Mouse (Mus musculus) R1 (cell line): ENCODE measurements around the gene Med13l.

Source experiments
- DNase-seq: peaks from one replicate; pipeline ENCODE4 v3.0.0-alpha.2; 2018; ENCODE audit warnings: low read depth, low spot score

Med13l gene

DNA sequence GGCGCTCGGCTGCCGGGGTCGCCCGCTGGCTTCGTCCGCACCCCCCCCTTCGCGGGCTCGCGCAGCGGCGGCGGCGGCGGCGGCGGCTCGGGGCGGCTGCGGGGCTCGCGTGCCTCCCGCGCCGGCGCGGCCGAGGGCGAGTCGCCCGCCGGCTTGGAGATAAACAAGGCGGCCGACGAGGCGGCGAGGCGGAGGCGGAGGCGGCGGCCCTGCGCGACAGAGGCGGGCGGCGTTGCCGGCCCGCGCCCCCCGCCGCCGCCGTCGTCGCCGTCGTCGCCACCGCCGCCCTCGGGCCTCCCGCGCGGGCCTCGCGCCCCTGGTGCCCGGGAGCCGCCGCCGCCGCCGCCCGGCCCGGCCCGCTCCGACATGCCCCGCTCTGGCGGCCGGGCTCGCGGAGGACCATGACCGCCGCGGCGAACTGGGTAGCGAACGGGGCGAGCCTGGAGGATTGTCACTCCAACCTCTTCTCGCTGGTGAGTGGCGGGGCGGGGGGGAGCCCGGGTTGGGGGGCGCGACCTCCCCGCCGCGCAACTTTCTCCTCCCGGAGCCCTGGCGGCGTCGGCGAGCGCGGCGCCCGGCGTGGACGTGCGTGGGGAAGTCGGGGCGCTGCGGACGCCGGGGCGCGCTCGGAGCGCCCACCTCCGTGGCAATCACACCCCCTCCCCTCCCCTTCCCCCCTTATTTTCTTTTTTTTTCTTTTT lies at the start of gene Med13l:
TSS of gene Med13l (plus strand) at position 295 of the 701 bp plus-strand sequence.
- DNase-seq, result peak; percentile 55

DNA sequence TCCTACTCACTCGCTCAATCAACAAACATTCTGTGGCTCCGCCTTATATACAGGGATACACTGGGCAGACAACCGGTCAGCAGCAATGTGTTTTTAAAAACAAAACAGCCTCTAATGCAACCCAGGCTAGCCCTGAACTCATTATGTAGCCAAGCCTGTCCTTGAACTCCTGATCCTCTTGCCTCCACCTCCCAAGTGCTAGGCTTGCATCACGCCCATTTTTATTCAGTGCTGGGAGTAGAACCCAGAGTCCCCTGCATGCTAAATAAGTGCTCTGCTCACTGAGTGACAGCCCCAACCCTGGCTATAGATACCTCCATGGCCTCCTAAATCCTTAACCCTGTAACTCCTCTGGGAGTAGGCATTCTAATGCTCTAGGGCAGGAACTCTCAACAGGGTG lies 49.5 kb upstream of the Med13l start:
- peak; percentile 95 for DNase-seq

DNA sequence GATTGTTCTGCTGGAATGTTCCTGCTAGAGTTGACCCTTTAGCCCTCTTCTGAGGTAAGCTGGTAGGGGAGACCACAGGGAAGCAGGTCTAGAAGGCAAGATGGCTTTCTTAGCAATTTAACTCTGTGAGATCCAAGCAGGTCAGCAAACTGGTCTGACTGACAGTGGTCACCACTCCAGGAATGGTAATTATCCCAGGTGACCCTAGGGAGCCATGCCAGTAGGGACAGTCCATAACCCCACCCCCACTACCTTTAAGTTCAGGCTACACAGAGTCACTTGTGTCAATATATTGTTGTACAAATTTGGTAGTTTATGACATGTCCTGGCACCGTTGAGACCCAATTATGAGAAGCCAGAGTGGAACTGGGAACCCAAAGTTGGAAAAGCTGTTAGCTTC lies 47.5 kb upstream of the Med13l start:
- no peak for DNase-seq

DNA sequence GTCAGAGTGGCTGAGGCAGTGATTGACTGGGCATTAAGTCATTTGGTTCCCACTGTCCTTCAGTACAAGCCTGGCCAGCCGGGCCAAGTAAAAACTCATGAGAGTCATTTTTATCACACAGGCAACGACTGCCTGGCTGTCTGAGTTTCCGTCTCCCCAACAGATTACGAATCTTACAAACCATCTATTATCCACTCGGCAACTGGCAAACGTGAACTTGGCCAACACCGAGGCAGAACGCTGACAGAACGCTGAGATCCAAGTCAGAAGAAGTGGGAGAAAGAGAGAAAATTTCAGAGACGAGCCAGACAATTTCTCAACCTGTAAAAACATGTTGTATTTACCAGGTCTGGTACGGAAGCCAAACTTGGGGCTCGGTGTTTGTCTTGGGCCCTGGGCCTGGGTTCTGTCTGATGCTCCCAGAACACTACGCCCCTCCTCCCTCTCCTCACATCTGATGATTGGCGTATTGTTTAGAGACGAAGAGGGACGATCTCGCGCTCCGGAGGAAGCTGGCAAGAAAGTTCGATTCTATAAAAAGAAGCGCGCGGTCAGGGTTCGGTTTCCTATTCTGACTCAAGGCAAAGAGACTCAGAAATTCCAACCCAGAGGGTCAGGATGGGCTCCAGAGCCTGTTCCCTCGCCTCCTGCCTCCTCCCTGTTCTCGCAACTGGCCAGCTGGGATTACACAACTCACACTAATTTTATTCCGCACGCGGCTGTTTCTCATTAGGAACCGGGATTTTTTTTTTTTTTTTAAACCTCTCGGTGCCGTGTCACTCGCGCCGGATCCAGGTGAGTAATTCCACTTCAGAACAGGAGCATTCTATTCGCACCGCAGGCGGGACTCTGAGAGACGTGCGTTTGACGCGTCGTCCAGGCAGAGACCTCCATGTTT lies 46.6 kb upstream of the Med13l start:
- peak; percentile 79 for DNase-seq

DNA sequence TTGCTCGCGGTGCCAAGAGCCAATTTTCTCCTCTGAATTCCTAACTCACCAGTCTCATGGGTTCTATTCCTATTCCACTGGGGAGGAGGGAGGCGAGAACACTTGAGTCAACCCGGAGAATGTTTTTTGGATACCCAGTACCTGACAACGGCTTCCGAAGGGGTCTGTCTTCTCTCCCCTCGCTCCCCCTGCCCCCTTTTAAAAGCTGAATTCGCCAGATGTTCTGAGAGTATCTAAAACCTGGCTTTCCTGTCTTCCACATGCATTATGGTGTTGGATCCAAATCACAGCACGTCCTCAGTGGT lies 46.0 kb upstream of the Med13l start:
- DNase-seq, result no peak

DNA sequence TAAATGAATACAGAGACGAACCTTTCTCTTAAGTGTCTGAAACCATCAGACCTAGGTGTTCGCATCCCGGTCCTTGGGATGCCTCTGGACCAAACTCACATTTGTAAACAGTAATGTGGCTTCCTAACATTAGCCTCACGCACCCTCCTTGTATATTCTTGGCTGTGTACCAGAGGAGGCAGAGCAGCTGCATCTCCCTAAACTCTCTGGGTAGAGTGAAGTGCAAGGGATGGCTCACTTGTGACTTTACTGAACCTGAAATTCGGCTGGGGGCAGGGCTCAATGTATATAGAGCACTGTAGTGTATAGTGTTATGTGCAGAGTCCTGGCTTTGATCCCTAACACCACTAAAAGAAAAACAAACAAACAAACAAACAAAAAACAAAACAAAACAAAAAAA lies 45.6 kb upstream of the Med13l start:
- no peak for DNase-seq

DNA sequence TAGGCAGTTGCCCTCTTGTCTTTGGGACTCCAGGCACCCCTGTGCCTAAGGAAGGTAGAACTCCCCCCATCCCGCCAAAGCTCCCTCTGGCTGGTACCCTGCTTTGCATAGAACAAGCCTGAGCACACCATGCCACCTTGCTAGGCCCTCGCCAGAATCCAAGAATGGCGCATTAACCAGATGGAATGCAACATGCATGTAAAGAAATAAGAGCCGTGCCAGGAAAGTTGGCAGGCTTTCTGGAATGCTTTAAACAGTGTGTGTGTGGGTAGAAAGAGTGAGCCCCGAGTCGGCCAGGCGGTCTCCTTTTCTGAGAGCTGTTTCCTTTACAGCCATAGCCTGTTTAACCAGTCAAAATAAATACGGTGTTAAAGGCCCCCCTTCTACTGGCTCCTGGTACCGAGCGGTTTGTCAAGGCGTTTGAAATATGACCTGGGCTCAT lies 45.2 kb upstream of the Med13l start:
- no peak for DNase-seq

DNA sequence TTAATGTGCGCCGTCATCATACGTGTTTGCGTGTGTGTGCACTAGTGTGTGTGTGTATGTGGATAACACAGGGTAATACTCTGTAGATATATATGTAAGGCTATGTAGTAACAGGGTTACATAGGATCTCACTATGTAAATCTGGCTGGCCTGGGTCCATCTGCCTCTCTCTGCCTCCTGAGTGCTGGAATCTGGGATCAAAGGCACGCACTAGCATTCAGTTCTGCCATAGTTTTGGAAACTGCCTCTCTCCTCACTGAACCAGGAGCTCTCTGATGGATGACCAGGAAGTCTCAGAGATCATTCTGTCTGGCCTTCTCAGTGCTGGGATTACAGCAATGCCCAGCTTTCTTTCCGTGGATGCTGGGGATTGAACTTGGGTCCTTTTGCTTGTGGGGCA lies 44.4 kb upstream of the Med13l start:
- DNase-seq, result no peak

DNA sequence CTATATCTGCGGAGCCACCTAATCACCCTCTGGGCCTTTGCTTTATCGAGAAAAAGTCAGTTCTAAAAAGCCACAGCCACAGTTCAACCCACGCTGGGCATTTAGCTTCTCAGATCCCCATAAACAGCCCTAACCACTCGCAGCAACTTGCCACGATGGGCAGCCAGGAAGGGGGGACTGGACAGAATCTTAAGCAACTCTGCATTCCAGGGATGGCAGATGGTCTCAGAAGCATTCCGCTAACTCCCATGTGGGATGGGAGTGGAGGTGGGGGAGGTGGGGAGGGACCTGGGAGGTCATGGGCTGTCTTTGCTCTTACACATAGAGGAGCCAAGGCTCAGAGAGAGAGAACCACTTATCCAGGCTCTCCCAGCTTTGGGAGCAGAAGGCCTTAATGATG lies 44.0 kb upstream of the Med13l start:
- DNase-seq, result no peak

DNA sequence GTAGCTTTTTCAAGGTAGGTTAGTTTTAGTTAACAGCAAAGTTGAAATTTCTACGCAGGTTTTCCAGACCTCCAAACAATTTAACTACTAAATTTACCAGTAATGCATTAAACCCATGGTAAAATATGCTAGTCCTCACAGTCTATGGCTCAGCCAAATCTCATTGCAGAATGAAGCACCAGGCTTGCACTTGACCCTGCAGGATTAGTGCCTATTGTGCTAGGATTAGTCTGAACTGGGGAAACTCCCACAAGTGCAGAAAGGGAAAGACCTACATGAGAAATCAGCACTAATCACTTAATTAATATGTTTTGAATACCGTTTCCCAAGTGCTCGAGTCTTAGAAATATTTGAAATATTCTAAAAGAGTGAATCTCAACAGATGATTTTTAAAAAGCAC lies 40.0 kb upstream of the Med13l start:
- DNase-seq, result no peak

DNA sequence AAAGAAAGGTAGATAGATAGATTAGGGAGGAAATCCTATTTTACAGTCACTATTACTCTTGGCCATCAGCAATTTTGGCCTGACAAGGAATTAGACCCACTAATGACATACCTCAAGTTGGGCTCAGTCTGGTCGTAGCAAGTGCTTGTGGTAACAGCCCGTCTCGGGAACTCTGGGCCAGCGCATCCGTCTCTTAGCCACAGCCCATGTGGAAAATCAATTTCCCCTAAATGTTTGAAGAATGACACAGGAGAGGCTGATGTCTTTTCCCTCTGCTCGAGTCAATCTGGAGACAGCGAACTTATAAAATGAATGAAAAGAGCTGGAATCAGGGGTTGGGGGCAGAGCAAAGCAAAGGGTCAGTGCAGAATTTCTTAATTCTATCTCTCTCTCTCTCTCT lies 36.1 kb upstream of the Med13l start:
- no peak for DNase-seq

DNA sequence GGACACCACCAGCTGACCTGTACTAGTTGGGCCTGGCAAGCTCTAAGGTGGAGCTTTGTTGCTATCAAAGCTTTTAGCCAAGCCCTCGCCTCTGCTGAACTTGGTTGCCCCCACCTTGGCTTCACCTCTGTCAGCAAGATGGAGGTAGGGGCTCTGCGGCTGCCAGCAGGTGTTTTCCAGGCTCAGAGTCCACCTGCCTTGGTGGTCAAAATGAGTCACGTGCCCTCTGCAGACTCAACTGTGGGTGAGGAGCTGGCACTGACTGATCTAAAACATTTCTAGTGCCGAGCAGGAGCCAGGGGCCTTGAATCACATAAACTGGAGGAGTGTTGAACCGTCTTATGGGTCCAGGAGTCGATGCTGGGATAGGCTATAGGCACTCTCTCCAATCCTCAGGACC lies 34.8 kb upstream of the Med13l start:
- no peak for DNase-seq

DNA sequence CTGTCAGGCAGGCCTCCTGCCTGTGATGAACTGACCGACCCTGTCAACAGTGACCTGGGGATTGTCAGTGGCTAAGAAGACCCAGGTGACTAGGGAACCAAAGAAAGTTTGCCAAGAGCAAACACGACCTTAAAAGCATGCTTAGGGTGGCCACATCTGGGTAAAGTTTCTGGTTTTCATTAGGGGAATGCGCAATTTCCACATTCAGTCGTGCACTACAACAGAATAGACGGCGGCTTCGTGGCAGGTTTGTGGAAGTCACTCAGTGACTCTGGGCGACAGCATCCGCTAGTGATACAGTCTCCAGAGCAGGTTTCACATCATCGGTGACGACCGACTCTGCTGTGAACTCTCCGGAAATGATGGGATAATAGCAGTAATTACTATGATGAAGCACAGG lies 34.0 kb upstream of the Med13l start:
- no peak for DNase-seq

DNA sequence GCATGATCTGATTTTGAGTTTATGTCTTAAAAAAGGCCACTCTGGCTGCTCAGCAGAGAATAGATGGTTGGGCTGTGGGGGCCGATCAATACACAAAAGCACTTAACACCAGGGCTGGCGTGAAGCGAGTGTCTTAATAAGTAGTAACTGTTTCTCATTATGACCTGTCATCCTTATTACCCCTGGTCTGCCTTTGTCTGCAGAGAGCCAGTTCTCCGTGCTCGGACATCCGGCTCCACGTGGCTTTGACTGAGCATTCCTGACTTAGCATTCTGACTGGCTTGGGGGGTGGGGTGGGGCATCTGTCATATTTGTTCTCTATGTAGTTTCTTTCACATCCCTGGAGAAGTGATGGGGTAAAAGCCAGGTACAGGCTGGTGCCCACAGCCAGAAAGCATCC lies 31.2 kb upstream of the Med13l start:
- no peak for DNase-seq

DNA sequence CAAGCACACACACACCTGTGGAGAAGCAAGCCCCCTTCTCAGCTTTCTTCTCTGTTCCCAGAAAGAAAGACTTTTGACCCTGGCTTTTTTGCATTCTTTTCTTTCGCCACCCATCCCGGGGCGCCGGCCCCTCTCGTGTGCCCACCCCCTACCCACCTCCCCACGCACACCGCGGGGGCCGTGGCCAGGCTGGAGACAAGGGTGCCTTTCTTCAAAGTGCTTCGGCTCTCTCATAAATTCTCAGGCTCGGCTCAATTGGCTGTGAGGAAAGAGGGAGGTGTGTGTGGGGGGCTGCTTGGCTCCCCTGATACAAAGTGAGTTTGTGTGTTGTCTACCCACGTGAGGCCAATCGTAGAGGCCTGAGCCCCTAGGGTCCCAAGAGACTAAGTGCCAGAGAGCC lies 28.4 kb upstream of the Med13l start:
- DNase-seq, result no peak

DNA sequence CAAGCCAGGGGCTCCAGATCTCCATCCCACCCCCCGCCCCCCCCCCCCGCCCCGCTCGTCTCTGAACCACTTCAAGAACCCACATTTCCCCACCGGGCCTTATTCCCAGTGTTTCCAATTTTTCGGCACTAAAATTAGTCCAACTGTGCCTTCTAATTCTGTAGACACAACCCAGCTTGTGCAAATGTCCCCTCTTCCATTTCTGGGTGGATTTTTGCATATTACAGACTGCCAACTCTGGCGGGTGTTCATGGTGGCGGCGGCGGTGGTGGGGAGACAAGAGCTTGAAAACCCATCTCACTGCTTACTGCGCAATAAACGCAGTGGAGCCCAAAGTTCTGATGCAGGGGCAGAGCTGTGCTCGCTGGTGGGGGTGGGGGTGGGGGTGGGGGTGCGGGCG lies 27.8 kb upstream of the Med13l start:
- no peak for DNase-seq

DNA sequence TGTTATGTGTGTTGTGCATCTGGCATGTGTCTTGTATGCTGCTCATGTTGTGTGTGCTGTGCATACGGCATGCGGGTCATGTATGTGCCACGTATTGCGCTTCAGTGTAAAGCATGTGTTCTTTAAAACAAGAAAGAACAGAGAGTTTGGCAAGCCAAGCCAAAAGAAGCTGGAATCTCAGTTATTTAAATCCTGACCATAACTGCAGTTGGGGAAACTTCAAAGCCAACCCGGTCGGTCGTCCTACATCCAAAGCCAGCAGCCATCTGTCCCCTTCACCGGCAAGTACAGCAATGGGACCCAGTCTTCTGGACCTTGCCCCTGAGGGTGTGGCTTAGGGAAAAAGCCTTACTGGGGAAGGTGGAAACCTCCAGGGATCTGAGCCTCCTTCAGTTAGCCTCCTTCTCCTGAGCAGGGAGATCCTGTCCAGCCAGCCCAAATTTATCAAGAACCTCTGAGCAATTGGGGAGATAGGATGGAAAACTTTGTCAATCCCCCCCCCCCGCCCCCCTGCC lies 26.0 kb upstream of the Med13l start:
- DNase-seq, result no peak

DNA sequence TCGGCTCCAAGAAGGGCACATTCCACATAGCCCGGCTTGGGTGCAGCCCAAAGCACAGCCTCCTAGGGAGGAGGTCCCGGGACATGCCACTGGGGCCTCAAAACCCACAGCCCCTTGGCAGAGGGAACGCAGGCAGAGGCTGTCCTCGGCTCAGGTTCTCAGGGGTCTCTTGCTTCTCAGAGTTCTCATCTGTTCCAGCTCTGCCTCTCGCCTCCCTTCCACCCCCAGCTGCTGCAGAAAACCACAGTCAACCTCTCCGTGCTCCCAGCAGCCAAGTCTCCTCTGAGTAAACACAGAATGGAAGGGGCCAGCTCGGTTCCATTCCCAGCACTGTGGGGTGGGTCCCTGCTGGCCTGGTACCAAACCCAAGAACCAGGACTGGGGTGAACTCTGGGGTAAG lies 25.3 kb upstream of the Med13l start:
- DNase-seq, result no peak

DNA sequence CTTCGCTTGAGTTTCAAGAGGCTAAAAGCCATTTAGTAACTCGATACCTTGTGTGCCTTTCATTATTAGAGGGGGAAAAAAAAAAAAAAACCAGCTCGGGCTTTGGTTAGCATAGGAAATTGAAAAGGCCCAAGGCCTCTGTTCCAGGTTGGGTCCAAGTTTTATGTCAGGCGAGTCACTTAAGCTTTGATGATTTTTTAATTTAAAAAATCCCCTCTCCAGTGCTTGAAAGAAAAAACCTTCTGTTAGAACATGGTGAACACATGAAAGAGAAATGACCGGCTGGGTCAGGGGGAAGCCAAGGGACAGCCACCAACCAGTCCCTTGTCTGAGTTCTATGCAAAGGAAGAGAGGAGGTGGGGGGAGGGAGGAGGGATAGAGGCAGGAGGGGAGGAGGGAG lies 22.0 kb upstream of the Med13l start:
- DNase-seq, result no peak

DNA sequence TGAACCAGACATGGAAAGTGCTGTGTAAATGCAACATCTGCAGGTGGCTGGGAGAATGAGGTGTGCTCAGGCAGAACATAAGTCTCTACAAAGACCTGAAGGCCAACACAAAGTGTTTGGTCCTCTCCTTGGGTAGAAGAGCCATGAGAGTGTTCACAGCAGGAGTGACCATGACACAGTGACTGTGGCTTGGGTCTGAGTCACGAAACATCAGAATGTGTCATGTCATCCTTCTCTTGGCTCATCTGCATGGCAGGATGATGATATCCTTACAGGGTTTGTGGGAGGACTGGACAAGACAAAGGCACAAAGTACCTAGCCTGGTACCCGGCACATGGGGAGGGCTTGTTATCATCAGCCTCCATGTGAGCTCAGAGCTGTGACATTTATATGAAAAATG lies 16.7 kb upstream of the Med13l start:
- no peak for DNase-seq

DNA sequence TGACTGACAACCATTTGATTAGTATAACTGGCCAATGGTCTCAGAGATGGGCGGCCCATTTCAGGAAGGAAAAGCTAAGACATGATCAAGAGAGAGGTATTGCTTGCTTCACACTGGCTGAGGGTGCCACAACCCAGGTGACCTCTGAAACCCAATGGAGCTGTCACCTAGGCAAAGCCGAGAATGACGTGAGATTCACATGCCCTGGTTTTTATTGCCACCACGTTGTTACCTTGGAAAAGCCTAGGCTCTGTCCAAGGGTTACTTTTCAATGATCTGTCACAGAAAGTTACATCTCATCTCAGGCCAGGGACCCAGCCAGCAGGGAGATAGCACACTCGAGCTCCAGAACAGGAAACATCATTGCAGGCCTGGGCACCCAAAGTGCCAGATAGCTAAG lies 10.0 kb upstream of the Med13l start:
- DNase-seq, result no peak

DNA sequence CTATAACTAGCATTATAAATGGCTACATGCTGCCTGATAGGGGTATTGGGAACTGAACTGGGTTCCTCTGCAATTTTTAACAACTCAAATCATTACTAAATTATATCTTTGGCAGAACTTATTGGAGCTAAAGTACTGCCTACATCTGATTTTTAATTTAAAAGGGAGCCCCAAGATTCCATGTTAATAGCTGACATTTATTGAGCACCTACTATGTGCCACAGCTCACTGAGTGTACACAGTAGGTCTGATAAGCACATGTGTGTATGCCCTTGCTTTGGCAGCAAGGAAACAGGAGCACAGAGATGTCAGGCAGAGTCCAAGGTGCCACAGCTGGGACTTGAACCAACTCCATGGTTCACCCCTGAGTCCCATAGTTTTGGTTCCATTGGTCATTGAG lies 7.2 kb upstream of the Med13l start:
- DNase-seq, result no peak

DNA sequence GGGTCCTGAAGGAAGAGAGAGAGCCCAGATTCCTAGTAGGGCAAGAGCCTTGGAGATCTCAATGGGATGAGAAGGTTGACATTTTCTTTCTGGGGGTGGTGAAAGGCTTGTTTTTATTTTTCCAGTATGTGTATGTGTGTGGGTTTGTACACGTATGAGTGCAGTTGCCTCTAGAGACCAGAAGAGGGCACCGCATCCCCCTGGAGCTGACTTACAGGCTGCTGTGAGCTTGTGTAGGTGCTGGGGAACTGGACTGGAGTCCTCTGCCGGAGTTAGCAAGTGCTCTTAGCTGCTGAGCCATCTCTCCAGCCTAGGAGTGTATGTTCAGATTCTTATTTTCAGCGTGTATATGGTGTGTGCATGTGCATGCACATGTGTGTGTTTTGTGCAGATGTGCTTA lies 5.2 kb upstream of the Med13l start:
- peak; percentile 88 for DNase-seq
